Mouse (Mus musculus) urinary bladder, postnatal 14 days (tissue): ENCODE data around the gene Slc37a4.
"Not testable (repeated sequence)": the region's sequence is repeated elsewhere in the genome, so short reads cannot be mapped to it uniquely, and the experiment has no call there.

Source experiments
- DNase-seq: peaks from one replicate; pipeline ENCODE4 v3.0.0; 2021; ENCODE audit warnings: low spot score

Slc37a4 gene

GRCm38 (mm10) chr9:44440961-44441360, 44.3 kb downstream of the Slc37a4 start, which contains the start of gene Foxr1:
Gene Foxr1 (minus strand): TSS chr9:44441136.
- DNase-seq = no peak

GRCm38 (mm10) chr9:44444402-44445025, 47.9 kb downstream of the Slc37a4 start:
- not testable (repeated sequence) for DNase-seq

GRCm38 (mm10) chr9:44450387-44450786, 53.7 kb downstream of the Slc37a4 start:
- no peak for DNase-seq
